Mouse (Mus musculus) hindbrain, embryonic 12.5 days (tissue): ENCODE data around the gene Rbms3. TPM values are rescaled to one million over a fixed set of nuclear protein-coding genes. Genes with fewer than 3 reads are reported as not detected.

ENCODE experiments used
- ATAC-seq: fragments of 200-750 bp; cut with Nextera tagmentation; 2 replicates; pipeline ENCODE4 v1.8.0; 2017; ENCODE audit warnings: moderate TSS enrichment; ENCODE audit not compliant: low FRiP score
- H3K27ac ChIP-seq: fragments of 300-500 bp; sonication (generic); 2 replicates; pipeline ENCODE4 v1.5.1; 2016; ENCODE audit warnings: mild to moderate bottlenecking
- H3K27me3 ChIP-seq: fragments of 300-500 bp; sonication (generic); 2 replicates; pipeline ENCODE4 v1.6.1; 2016; ENCODE audit warnings: mild to moderate bottlenecking
- H3K36me3 ChIP-seq: fragments of 300-500 bp; sonication (generic); 2 replicates; pipeline ENCODE4 v1.6.1; 2016; ENCODE audit warnings: mild to moderate bottlenecking
- H3K4me1 ChIP-seq: fragments of 300-500 bp; sonication (generic); 2 replicates; pipeline ENCODE4 v1.6.1; 2016
- H3K4me2 ChIP-seq: fragments of 300-500 bp; sonication (generic); replicated peaks from 2 replicates; pipeline ENCODE4 v1.6.1; 2016; ENCODE audit warnings: mild to moderate bottlenecking
- H3K4me3 ChIP-seq: fragments of 300-500 bp; sonication (generic); 2 replicates; pipeline ENCODE4 v1.5.1; 2016; ENCODE audit warnings: mild to moderate bottlenecking
- H3K9ac ChIP-seq: fragments of 300-500 bp; sonication (generic); 2 replicates; pipeline ENCODE4 v1.6.1; 2016; ENCODE audit warnings: mild to moderate bottlenecking, moderate library complexity
- H3K9me3 ChIP-seq: fragments of 300-500 bp; sonication (generic); replicated peaks from 2 replicates; pipeline ENCODE4 v1.6.1; 2016; ENCODE audit warnings: mild to moderate bottlenecking
- WGBS: fragments of 180-500 bp; shearing (Covaris S2); methylation state at CpG from one replicate; pipeline ENCODE4 v1.1.7; 2016; 5-methylcytosine and 5-hydroxymethylcytosine counted together
- polyA plus RNA-seq: library from polyadenylated mRNA; unstranded; fragments of >200 nt; fragmentation: Nextera tagmentation; extraction: Ambion mirVana; gene quantifications from 2 replicates; pipeline ENCODE4 v1.2.1, GENCODE M21; 2016

The Rbms3 gene
- polyA plus RNA-seq, 1 experiment from 2014 or later, result 58.7 TPM

GRCm38 (mm10) chr9:117234726-117235075 lies 395.0 kb downstream of the Rbms3 start:
- H3K4me1 ChIP-seq, result no peaks in the 10 kb centered on the region
- H3K36me3 ChIP-seq, result no peaks in the 10 kb centered on the region
- no peaks in the 10 kb centered on the region for H3K9me3 ChIP-seq
- H3K27me3 ChIP-seq, result no peaks in the 10 kb centered on the region
- H3K27ac ChIP-seq, result no peak overlapping the region
- H3K9ac ChIP-seq, result no peak overlapping the region
- 78% methylated on average over 6 of the region's 6 CpGs for WGBS
- H3K4me3 ChIP-seq, result no peak overlapping the region
- H3K4me2 ChIP-seq, result no peak overlapping the region
- no peak for ATAC-seq

GRCm38 (mm10) chr9:117234065-117234725 lies 395.5 kb downstream of the Rbms3 start:
- Histone ChIP-seq H3K27ac (no peak overlapping the region), H3K9me3 (no peaks in the 10 kb centered on the region)

GRCm38 (mm10) chr9:117222741-117223140 lies 407.0 kb downstream of the Rbms3 start:
- H3K9me3 ChIP-seq, result no peaks in the 10 kb centered on the region
- no peak overlapping the region for H3K27ac ChIP-seq
- ATAC-seq, result no peak
- H3K4me2 ChIP-seq, result no peak overlapping the region
- WGBS, result 92% methylated on average over 8 of the region's 8 CpGs
- no peaks in the 10 kb centered on the region for H3K27me3 ChIP-seq
- H3K9ac ChIP-seq, result no peak overlapping the region
- no peaks in the 10 kb centered on the region for H3K4me1 ChIP-seq
- no peak overlapping the region for H3K4me3 ChIP-seq
- H3K36me3 ChIP-seq, result no peaks in the 10 kb centered on the region

More at GRCm38 (mm10) chr9:117234065-117234725, 395.5 kb downstream of the Rbms3 start:
- H3K4me2 ChIP-seq, result no peak overlapping the region
- no peaks in the 10 kb centered on the region for H3K36me3 ChIP-seq
- 93% methylated on average over 5 of the region's 5 CpGs for WGBS
- no peaks in the 10 kb centered on the region for H3K27me3 ChIP-seq
- H3K9ac ChIP-seq, result no peak overlapping the region
- no peak overlapping the region for H3K4me3 ChIP-seq
- ATAC-seq, result no peak
- H3K4me1 ChIP-seq, result no peaks in the 10 kb centered on the region

- ATAC-seq, result no peak
- no peaks in the 10 kb centered on the region for H3K9me3 ChIP-seq
- H3K4me2 ChIP-seq, result no peak overlapping the region
- no peak overlapping the region for H3K27ac ChIP-seq
- no peaks in the 10 kb centered on the region for H3K4me1 ChIP-seq
- H3K4me3 ChIP-seq, result no peak overlapping the region
- 93% methylated on average over 4 of the region's 4 CpGs for WGBS
- H3K27me3 ChIP-seq, result no peaks in the 10 kb centered on the region
- no peaks in the 10 kb centered on the region for H3K36me3 ChIP-seq
- no peak overlapping the region for H3K9ac ChIP-seq
Observed at GRCm38 (mm10) chr9:117221481-117221880, 408.2 kb downstream of the Rbms3 start.

- Histone ChIP-seq H3K4me3 (no peak overlapping the region), H3K36me3 (no peaks in the 10 kb centered on the region), H3K27me3 (no peaks in the 10 kb centered on the region), H3K4me2 (no peak overlapping the region), H3K27ac (no peak overlapping the region), H3K4me1 (peaks cover 4% of the 10 kb centered on the region; the same call in 1 of the 2 replicates), H3K9me3 (no peaks in the 10 kb centered on the region), H3K9ac (no peak overlapping the region)
- no peak for ATAC-seq
- WGBS, result 79% methylated on average over 9 of the region's 9 CpGs
Observed at GRCm38 (mm10) chr9:117216026-117216755, 413.5 kb downstream of the Rbms3 start.

- Histone ChIP-seq H3K4me3 (no peak overlapping the region), H3K36me3 (no peaks in the 10 kb centered on the region), H3K27ac (no peak overlapping the region), H3K9ac (no peak overlapping the region), H3K4me1 (peaks cover 4% of the 10 kb centered on the region; the same call in 1 of the 2 replicates), H3K9me3 (no peaks in the 10 kb centered on the region), H3K4me2 (no peak overlapping the region), H3K27me3 (no peaks in the 10 kb centered on the region)
- 62% methylated on average over 4 of the region's 4 CpGs for WGBS
- ATAC-seq, result no peak
Observed at GRCm38 (mm10) chr9:117212023-117212422, 417.7 kb downstream of the Rbms3 start.

- H3K27me3 ChIP-seq, result no peaks in the 10 kb centered on the region
- 70% methylated on average over 2 of the region's 2 CpGs for WGBS
Observed at GRCm38 (mm10) chr9:117210344-117210743, 419.4 kb downstream of the Rbms3 start.

GRCm38 (mm10) chr9:117205395-117205794 lies 424.3 kb downstream of the Rbms3 start:
- no peak for ATAC-seq

More at GRCm38 (mm10) chr9:117210344-117210743, 419.4 kb downstream of the Rbms3 start:
- Histone ChIP-seq H3K9ac (no peak overlapping the region), H3K36me3 (no peaks in the 10 kb centered on the region), H3K9me3 (no peaks in the 10 kb centered on the region), H3K4me2 (no peak overlapping the region), H3K4me1 (peaks cover 4% of the 10 kb centered on the region; the same call in 1 of the 2 replicates), H3K27ac (no peak overlapping the region), H3K4me3 (no peak overlapping the region)
- ATAC-seq, result no peak

GRCm38 (mm10) chr9:117200067-117200658 lies 429.6 kb downstream of the Rbms3 start:
- Histone ChIP-seq H3K4me2 (no peak overlapping the region), H3K4me3 (no peak overlapping the region), H3K4me1 (no peaks in the 10 kb centered on the region), H3K27me3 (no peaks in the 10 kb centered on the region), H3K9ac (no peak overlapping the region), H3K36me3 (no peaks in the 10 kb centered on the region), H3K27ac (no peak overlapping the region), H3K9me3 (no peaks in the 10 kb centered on the region)
- ATAC-seq, result no peak
- 92% methylated on average over 7 of the region's 7 CpGs for WGBS

More at GRCm38 (mm10) chr9:117205395-117205794, 424.3 kb downstream of the Rbms3 start:
- Histone ChIP-seq H3K9ac (no peak overlapping the region), H3K4me2 (no peak overlapping the region), H3K9me3 (no peaks in the 10 kb centered on the region), H3K4me1 (no peaks in the 10 kb centered on the region), H3K27me3 (no peaks in the 10 kb centered on the region), H3K4me3 (no peak overlapping the region), H3K36me3 (no peaks in the 10 kb centered on the region), H3K27ac (no peak overlapping the region)
- 67% methylated on average over 6 of the region's 6 CpGs for WGBS

GRCm38 (mm10) chr9:117197531-117197930 lies 432.2 kb downstream of the Rbms3 start:
- Histone ChIP-seq H3K27me3 (no peaks in the 10 kb centered on the region), H3K9me3 (no peaks in the 10 kb centered on the region), H3K4me2 (no peak overlapping the region), H3K27ac (no peak overlapping the region), H3K9ac (no peak overlapping the region), H3K4me3 (no peak overlapping the region), H3K4me1 (no peaks in the 10 kb centered on the region), H3K36me3 (no peaks in the 10 kb centered on the region)
- 89% methylated on average over 3 of the region's 3 CpGs for WGBS
- ATAC-seq, result no peak

- Histone ChIP-seq H3K4me1 (no peaks in the 10 kb centered on the region), H3K9ac (no peak overlapping the region), H3K27ac (peak overlapping the region; percentile 26; the same call in 1 of the 2 replicates), H3K4me3 (no peak overlapping the region), H3K27me3 (no peaks in the 10 kb centered on the region), H3K9me3 (no peaks in the 10 kb centered on the region), H3K4me2 (no peak overlapping the region), H3K36me3 (peaks cover 3% of the 10 kb centered on the region; the same call in 1 of the 2 replicates)
- no peak for ATAC-seq
- WGBS, result 82% methylated on average over 14 of the region's 14 CpGs
Observed at GRCm38 (mm10) chr9:117192565-117193540, 436.9 kb downstream of the Rbms3 start.
